Mouse (Mus musculus) CH12F3 (cell line): ENCODE data around the gene Wiz.

Experiments
- in situ Hi-C: fragments of 300-500 bp; cut with MboI; formaldehyde crosslinking; loops from 2 replicates; pipeline ENCODE4 v1.14.3; 2020; ENCODE audit warnings: low sequenced_read_pairs

Wiz gene

GRCm38 (mm10) chr17:32350382-32350983 is 38.8 kb downstream of the Wiz start, which contains the start of gene Akap8l:
TSS of gene Akap8l (minus strand) at chr17:32350607.
- in situ Hi-C loops: no loop called here

- in situ Hi-C loops: no loop called here
Observed at GRCm38 (mm10) chr17:32349851-32350381, 39.3 kb downstream of the Wiz start.

GRCm38 (mm10) chr17:32349037-32349732 is 40.1 kb downstream of the Wiz start:
- in situ Hi-C loops: no loop called here

- in situ Hi-C loops: no loop called here
Observed at GRCm38 (mm10) chr17:32348406-32348805, 40.8 kb downstream of the Wiz start.

- in situ Hi-C loops: loop anchor here (5.0 kb wide), 1 partner anchor 86 kb away; no protein-coding TSS in a partner anchor
Observed at GRCm38 (mm10) chr17:32341102-32341501, 48.1 kb downstream of the Wiz start.

- in situ Hi-C loops: loop anchor here (5.0 kb wide), 1 partner anchor 87 kb away; no protein-coding TSS in a partner anchor
Observed at GRCm38 (mm10) chr17:32340110-32340509, 49.1 kb downstream of the Wiz start.

- in situ Hi-C loops: no loop called here
Observed at GRCm38 (mm10) chr17:32335869-32336268, 53.4 kb downstream of the Wiz start.

GRCm38 (mm10) chr17:32334921-32335320 is 54.3 kb downstream of the Wiz start:
- in situ Hi-C loops: no loop called here

GRCm38 (mm10) chr17:32333675-32334303 is 55.5 kb downstream of the Wiz start:
- in situ Hi-C loops: no loop called here

GRCm38 (mm10) chr17:32327501-32327900 is 61.7 kb downstream of the Wiz start:
- in situ Hi-C loops: no loop called here

- in situ Hi-C loops: no loop called here
Observed at GRCm38 (mm10) chr17:32322809-32323208, 66.4 kb downstream of the Wiz start.

- in situ Hi-C loops: no loop called here
Observed at GRCm38 (mm10) chr17:32321836-32322235, 67.4 kb downstream of the Wiz start.

GRCm38 (mm10) chr17:32321390-32321734 is 67.9 kb downstream of the Wiz start:
- in situ Hi-C loops: no loop called here

GRCm38 (mm10) chr17:32320597-32321389 is 68.4 kb downstream of the Wiz start, which contains the start of gene Akap8:
TSS of gene Akap8 (minus strand) at chr17:32321238.
- in situ Hi-C loops: no loop called here

GRCm38 (mm10) chr17:32319950-32320349 is 69.3 kb downstream of the Wiz start:
- in situ Hi-C loops: no loop called here

- in situ Hi-C loops: no loop called here
Observed at GRCm38 (mm10) chr17:32317708-32318107, 71.5 kb downstream of the Wiz start.

- in situ Hi-C loops: no loop called here
Observed at GRCm38 (mm10) chr17:32317032-32317431, 72.2 kb downstream of the Wiz start.

GRCm38 (mm10) chr17:32315560-32315959 is 73.7 kb downstream of the Wiz start:
- in situ Hi-C loops: no loop called here

- in situ Hi-C loops: no loop called here
Observed at GRCm38 (mm10) chr17:32313892-32314291, 75.3 kb downstream of the Wiz start.

GRCm38 (mm10) chr17:32312801-32313200 is 76.4 kb downstream of the Wiz start:
- in situ Hi-C loops: no loop called here

GRCm38 (mm10) chr17:32307963-32308362 is 81.3 kb downstream of the Wiz start:
- in situ Hi-C loops: no loop called here
